Mouse (Mus musculus) C2C12 (cell line): ENCODE results near the gene Gclm. TPM values are rescaled to one million over a fixed set of nuclear protein-coding genes. Genes with fewer than 3 reads are reported as not detected.
A peak's percentile ranks its signal among the peaks of the same experiment; 100 is the strongest.

Experiments used
- H3K27me3 ChIP-seq: one replicate; pipeline ENCODE4 v1.6.1; 2011; ENCODE audit not compliant: control insufficient read depth, insufficient read depth, insufficient read length
- H3K36me3 ChIP-seq: one replicate; pipeline ENCODE4 v1.6.1; 2011; ENCODE audit not compliant: control insufficient read depth, insufficient read depth
- H3K4me3 ChIP-seq: one replicate; pipeline ENCODE4 v1.5.1; 2011; ENCODE audit warnings: mild to moderate bottlenecking, control low read depth; ENCODE audit not compliant: poor library complexity, insufficient read depth, severe bottlenecking
- H3K79me2 ChIP-seq: one replicate; pipeline ENCODE4 v1.6.1; 2011; ENCODE audit not compliant: control insufficient read depth, insufficient read depth
- H3K79me3 ChIP-seq: one replicate; pipeline ENCODE4 v1.6.1; 2011; ENCODE audit warnings: low read depth, control low read depth
- H3ac ChIP-seq: one replicate; pipeline ENCODE3; 2011; ENCODE audit warnings: low read depth; ENCODE audit not compliant: control insufficient read depth, insufficient read length
- CEBPB ChIP-seq: IDR thresholded peaks from one replicate; pipeline ENCODE4 v1.6.1; 2011; ENCODE audit warnings: low read depth, mild to moderate bottlenecking, control low read depth, moderate library complexity
- CTCF ChIP-seq: IDR thresholded peaks from one replicate; pipeline ENCODE4 v1.5.1; 2011; ENCODE audit not compliant: control insufficient read depth, insufficient read depth, insufficient read length
- FOSL1 ChIP-seq: IDR thresholded peaks from one replicate; pipeline ENCODE4 v1.8.0; 2011; ENCODE audit warnings: mild to moderate bottlenecking, low read length; ENCODE audit not compliant: poor library complexity, insufficient read depth, severe bottlenecking
- MAX ChIP-seq: IDR thresholded peaks from one replicate; pipeline ENCODE4 v1.6.1; 2011; ENCODE audit warnings: mild to moderate bottlenecking, control low read depth
- MYOD1 ChIP-seq: IDR thresholded peaks from one replicate; pipeline ENCODE4 v1.6.1; 2011; ENCODE audit warnings: low read depth; ENCODE audit not compliant: control insufficient read depth, insufficient read length
- MYOG ChIP-seq: IDR thresholded peaks from one replicate; pipeline ENCODE4 v1.6.1; 2011; ENCODE audit not compliant: control insufficient read depth, insufficient read length; ENCODE audit errors: extremely low read depth
- USF1 ChIP-seq: IDR thresholded peaks from one replicate; pipeline ENCODE4 v1.6.1; 2011; ENCODE audit warnings: low read depth, mild to moderate bottlenecking, control low read depth, moderate library complexity
- microRNA-seq: library from miRNA; unstranded; fragments of <30 nt; microRNA quantifications from one replicate; pipeline ENCODE4, GENCODE M21; 2019; ENCODE audit warnings: borderline microRNAs expressed
- polyA plus RNA-seq: library from polyadenylated mRNA; unstranded; fragments of >200 nt; fragmentation: generic; extraction: Trizol; gene quantifications from one replicate; pipeline ENCODE4 v1.2.1, GENCODE M21; 2012; ENCODE audit warnings: missing spikeins

Gclm gene
- polyA plus RNA-seq, 1 experiment: 84.0 TPM

GRCm38 (mm10) chr3:122316621-122317020 lies 71.3 kb downstream of the Gclm start:
- Histone ChIP-seq H3K4me3 (no peak overlapping the region), H3K79me2 (no peaks in the 10 kb centered on the region), H3K36me3 (no peaks in the 10 kb centered on the region), H3K27me3 (no peaks in the 10 kb centered on the region), H3ac (peak overlapping the region; percentile 49), H3K79me3 (no peaks in the 10 kb centered on the region)
- TF ChIP-seq USF1: no peak
- TF ChIP-seq CEBPB: no peak
- no peak for TF ChIP-seq FOSL1
- TF ChIP-seq MYOD1: no peak
- TF ChIP-seq MAX: no peak
- TF ChIP-seq MYOG: no peak
- TF ChIP-seq CTCF: no peak

- H3ac ChIP-seq: no peak overlapping the region
- no peaks in the 10 kb centered on the region for H3K36me3 ChIP-seq
- no peaks in the 10 kb centered on the region for H3K79me2 ChIP-seq
- H3K79me3 ChIP-seq: no peaks in the 10 kb centered on the region
- H3K27me3 ChIP-seq: no peaks in the 10 kb centered on the region
- no peak overlapping the region for H3K4me3 ChIP-seq
- no peak for TF ChIP-seq MAX
- TF ChIP-seq MYOG: no peak
- TF ChIP-seq CEBPB: no peak
- no peak for TF ChIP-seq FOSL1
- TF ChIP-seq CTCF: no peak
- TF ChIP-seq MYOD1: no peak
- TF ChIP-seq USF1: no peak
These were observed 72.0 kb downstream of the Gclm start for GRCm38 (mm10) chr3:122317339-122317738.

Small RNA genes within 50 kb of the gene (microRNA-seq; reads per million reads assigned to microRNA genes)
- gene Gm22903: not detected
- 4.9 reads per million, percentile 52 among the genes with 10 or more reads in this experiment for gene Mir760

Other genes with a start within 250 kb of the Gclm start
- 0.02 TPM for gene Abca4, start 201.1 kb upstream of the Gclm start, polyA plus RNA-seq
- gene Dnttip2, start 28.8 kb downstream of the Gclm start, polyA plus RNA-seq: 18.7 TPM
- gene Bcar3, start 48.6 kb downstream of the Gclm start, polyA plus RNA-seq: 34.9 TPM